Mouse (Mus musculus) midbrain, embryonic 11.5 days (tissue): ENCODE measurements around the gene Fscn3. TPM values are rescaled to one million over a fixed set of nuclear protein-coding genes. Genes with fewer than 3 reads are reported as not detected.
A peak's percentile ranks its signal among the peaks of the same experiment; 100 is the strongest.

Experiments used
- ATAC-seq: fragments of 200-750 bp; cut with Nextera tagmentation; 2 replicates; pipeline ENCODE4 v1.8.0; 2017; ENCODE audit warnings: moderate TSS enrichment, moderate library complexity; ENCODE audit not compliant: low FRiP score
- DNase-seq: peaks from one replicate; pipeline ENCODE4 v3.0.0; 2015; ENCODE audit warnings: low spot score; ENCODE audit errors: missing footprints
- H3K27ac ChIP-seq: fragments of 300-500 bp; sonication (generic); 2 replicates; pipeline ENCODE4 v1.5.1; 2014; ENCODE audit warnings: low read depth, low read length
- H3K27me3 ChIP-seq: fragments of 300-500 bp; sonication (generic); 2 replicates; pipeline ENCODE4 v1.6.1; 2014; ENCODE audit warnings: mild to moderate bottlenecking, low read length, moderate library complexity, mixed read lengths; ENCODE audit not compliant: control insufficient read depth, insufficient read depth
- H3K36me3 ChIP-seq: fragments of 300-500 bp; sonication (generic); 2 replicates; pipeline ENCODE4 v1.6.1; 2014; ENCODE audit warnings: mild to moderate bottlenecking, low read length, moderate library complexity, mixed read lengths; ENCODE audit not compliant: control insufficient read depth, insufficient read depth
- H3K4me1 ChIP-seq: fragments of 300-500 bp; sonication (generic); 2 replicates; pipeline ENCODE4 v1.6.1; 2014; ENCODE audit warnings: low read length; ENCODE audit not compliant: control insufficient read depth, insufficient read depth
- H3K4me2 ChIP-seq: fragments of 300-500 bp; sonication (generic); 2 replicates; pipeline ENCODE4 v1.6.1; 2014; ENCODE audit warnings: mild to moderate bottlenecking, moderate library complexity
- H3K4me3 ChIP-seq: fragments of 300-500 bp; sonication (generic); 2 replicates; pipeline ENCODE4 v1.5.1; 2014; ENCODE audit warnings: low read depth, low read length
- H3K9ac ChIP-seq: fragments of 300-500 bp; sonication (generic); 2 replicates; pipeline ENCODE4 v1.6.1; 2014; ENCODE audit warnings: low read length
- H3K9me3 ChIP-seq: fragments of 300-500 bp; sonication (generic); 2 replicates; pipeline ENCODE4 v1.6.1; 2016; ENCODE audit warnings: low read length; ENCODE audit not compliant: control insufficient read depth
- WGBS: fragments of 180-500 bp; shearing (Covaris S2); extraction: QIAGEN DNeasy Blood & Tissue Kit; methylation state at CpG from one replicate; pipeline ENCODE4 v1.1.7; 2014; 5-methylcytosine and 5-hydroxymethylcytosine counted together
- polyA plus RNA-seq: library from polyadenylated mRNA; unstranded; fragments of >200 nt; fragmentation: Nextera tagmentation; extraction: Ambion mirVana; gene quantifications from 2 replicates; pipeline ENCODE4 v1.2.1, GENCODE M21; 2014

Fscn3 gene
- polyA plus RNA-seq, 1 experiment from 2014 or later, result not detected

GRCm38 (mm10) chr6:28422651-28423290 lies 4.8 kb upstream of the Fscn3 start:
- peaks cover 27% of the 10 kb centered on the region for H3K4me1 ChIP-seq
- no peak overlapping the region for H3K9ac ChIP-seq
- peaks cover 3% of the 10 kb centered on the region; the same call in 1 of the 2 replicates for H3K36me3 ChIP-seq
- H3K4me2 ChIP-seq, result peak overlapping the region; percentile 73; the same call in 1 of the 2 replicates
- H3K9me3 ChIP-seq, result no peaks in the 10 kb centered on the region
- DNase-seq (no peak), ATAC-seq (peak; percentile 20; the same call in 1 of the 2 replicates)
- 68% methylated on average over 15 of the region's 15 CpGs for WGBS
- peak overlapping the region; percentile 92; the same call in 1 of the 2 replicates for H3K4me3 ChIP-seq
- H3K27ac ChIP-seq, result no peak overlapping the region
- H3K27me3 ChIP-seq, result no peaks in the 10 kb centered on the region

GRCm38 (mm10) chr6:28423313-28423712 lies 4.3 kb upstream of the Fscn3 start, which contains the start of gene Arf5:
Arf5 (plus strand) TSS chr6:28423560.
- ATAC-seq (peak; percentile 83), DNase-seq (peak; percentile 99)
- no peaks in the 10 kb centered on the region for H3K9me3 ChIP-seq
- peak within 1 kb of the TSS; percentile 57 for H3K27ac ChIP-seq
- no peaks in the 10 kb centered on the region for H3K27me3 ChIP-seq
- H3K4me2 ChIP-seq, result peak within 1 kb of the TSS; percentile 73
- H3K36me3 ChIP-seq, result peaks cover 3% of the 10 kb centered on the region; the same call in 1 of the 2 replicates
- H3K4me1 ChIP-seq, result peaks cover 27% of the 10 kb centered on the region
- peak within 1 kb of the TSS; percentile 95 for H3K9ac ChIP-seq
- 1% methylated on average over 34 of the region's 42 CpGs for WGBS
- H3K4me3 ChIP-seq, result peak within 1 kb of the TSS; percentile 92

- peak; percentile 95 for DNase-seq
Observed at GRCm38 (mm10) chr6:28423767-28424695, 3.6 kb upstream of the Fscn3 start.

GRCm38 (mm10) chr6:28425019-28425418 lies 2.6 kb upstream of the Fscn3 start:
- 94% methylated on average over 6 of the region's 6 CpGs for WGBS
- Histone ChIP-seq H3K27ac (no peak overlapping the region), H3K36me3 (peaks cover 3% of the 10 kb centered on the region; the same call in 1 of the 2 replicates), H3K9ac (no peak overlapping the region), H3K4me3 (no peak overlapping the region), H3K27me3 (no peaks in the 10 kb centered on the region), H3K4me1 (peaks cover 23% of the 10 kb centered on the region), H3K4me2 (peak overlapping the region; percentile 73; the same call in 1 of the 2 replicates), H3K9me3 (no peaks in the 10 kb centered on the region)
- ATAC-seq (no peak), DNase-seq (no peak)

More at GRCm38 (mm10) chr6:28423767-28424695, 3.6 kb upstream of the Fscn3 start:
- no peaks in the 10 kb centered on the region for H3K9me3 ChIP-seq
- peaks cover 3% of the 10 kb centered on the region; the same call in 1 of the 2 replicates for H3K36me3 ChIP-seq
- H3K27me3 ChIP-seq, result no peaks in the 10 kb centered on the region
- ATAC-seq, result peak; percentile 67
- H3K27ac ChIP-seq, result peak overlapping the region; percentile 57
- WGBS, result 11% methylated on average over 39 of the region's 46 CpGs
- peak overlapping the region; percentile 95 for H3K9ac ChIP-seq
- peaks cover 27% of the 10 kb centered on the region for H3K4me1 ChIP-seq
- peak overlapping the region; percentile 73 for H3K4me2 ChIP-seq
- H3K4me3 ChIP-seq, result peak overlapping the region; percentile 92

GRCm38 (mm10) chr6:28428290-28428689 lies 701 bp downstream of the Fscn3 start, which contains the start of gene Gcc1:
Gcc1 (minus strand) TSS chr6:28428390.
- H3K9me3 ChIP-seq, result no peaks in the 10 kb centered on the region
- no peak within 1 kb of the TSS for H3K9ac ChIP-seq
- H3K4me3 ChIP-seq, result no peak within 1 kb of the TSS
- WGBS, result 88% methylated on average over 3 of the region's 3 CpGs
- H3K4me1 ChIP-seq, result peaks cover 11% of the 10 kb centered on the region
- H3K4me2 ChIP-seq, result no peak within 1 kb of the TSS
- no peaks in the 10 kb centered on the region for H3K27me3 ChIP-seq
- H3K27ac ChIP-seq, result no peak within 1 kb of the TSS
- DNase-seq, result no peak
- H3K36me3 ChIP-seq, result peaks cover 3% of the 10 kb centered on the region; the same call in 1 of the 2 replicates
- ATAC-seq, result no peak

- Histone ChIP-seq H3K4me2 (no peak overlapping the region), H3K4me1 (peaks cover 3% of the 10 kb centered on the region), H3K27ac (no peak overlapping the region), H3K9ac (no peak overlapping the region), H3K4me3 (no peak overlapping the region), H3K36me3 (peaks cover 3% of the 10 kb centered on the region; the same call in 1 of the 2 replicates), H3K27me3 (no peaks in the 10 kb centered on the region), H3K9me3 (no peaks in the 10 kb centered on the region)
- ATAC-seq (no peak), DNase-seq (no peak)
- 87% methylated on average over 11 of the region's 11 CpGs for WGBS
Observed at GRCm38 (mm10) chr6:28429870-28430269, 2.3 kb downstream of the Fscn3 start.

- Histone ChIP-seq H3K4me1 (no peaks in the 10 kb centered on the region), H3K27ac (no peak overlapping the region), H3K36me3 (peaks cover 3% of the 10 kb centered on the region; the same call in 1 of the 2 replicates), H3K4me2 (no peak overlapping the region), H3K27me3 (no peaks in the 10 kb centered on the region), H3K9ac (no peak overlapping the region), H3K9me3 (no peaks in the 10 kb centered on the region), H3K4me3 (no peak overlapping the region)
- DNase-seq (no peak), ATAC-seq (no peak)
- WGBS, result 81% methylated on average over 10 of the region's 10 CpGs
Observed at GRCm38 (mm10) chr6:28430795-28431537, 3.4 kb downstream of the Fscn3 start.

GRCm38 (mm10) chr6:28431538-28431855 lies 3.9 kb downstream of the Fscn3 start:
- H3K9me3 ChIP-seq, result no peaks in the 10 kb centered on the region
- WGBS, result 73% methylated on average over 6 of the region's 6 CpGs
- ATAC-seq (no peak), DNase-seq (no peak)
- H3K4me2 ChIP-seq, result no peak overlapping the region
- H3K27ac ChIP-seq, result no peak overlapping the region
- no peak overlapping the region for H3K4me3 ChIP-seq
- H3K4me1 ChIP-seq, result no peaks in the 10 kb centered on the region
- H3K27me3 ChIP-seq, result no peaks in the 10 kb centered on the region
- no peak overlapping the region for H3K9ac ChIP-seq
- H3K36me3 ChIP-seq, result 0 out of 2 replicates have a peak, but pooled peaks cover 3% of the 10 kb centered on the region
